Mouse (Mus musculus): Measurements from ENCODE around the gene Ndp.

DNA sequence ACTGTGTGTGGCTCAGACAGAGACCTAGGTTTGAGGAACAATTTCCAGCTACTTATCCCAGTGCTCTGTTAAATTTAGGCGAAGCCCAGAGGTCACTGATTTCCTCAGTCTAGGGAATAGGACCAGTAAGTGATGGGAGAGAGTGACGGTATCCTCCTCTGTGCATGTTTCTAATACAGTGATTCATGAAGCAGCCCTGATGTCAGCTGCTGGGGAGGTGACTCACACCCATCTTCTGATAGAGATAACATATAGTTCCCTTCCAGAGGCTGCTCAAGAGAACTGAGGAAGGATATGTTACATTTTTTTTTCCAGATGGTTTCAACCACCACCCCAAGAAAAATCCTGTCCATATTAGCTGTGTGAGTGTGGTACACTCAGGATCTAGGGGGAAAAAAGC lies 2.9 kb downstream of the Ndp start:
- TF ChIP-seq CTCF (IDR thresholded peaks at IDR 0.05; ENCODE audit: extremely low read depth, insufficient read length, insufficient replicate concordance, low read depth, low read length): no peak
- TF ChIP-seq POLR2A (IDR thresholded peaks at IDR 0.05; ENCODE audit: low read depth, low read length): no peak
